Mouse (Mus musculus) thymus, postnatal 4 days (tissue): ENCODE results near the gene Cd34.
A peak's percentile ranks its signal among the peaks of the same experiment; 100 is the strongest.

ENCODE experiments used
- DNase-seq: peaks from one replicate; pipeline ENCODE4 v3.0.0; 2021

The Cd34 gene

GRCm38 (mm10) chr1:194938715-194939114 lies at the start of gene Cd34:
Gene Cd34 (plus strand): TSS chr1:194938819.
- peak; percentile 15 for DNase-seq

GRCm38 (mm10) chr1:194894513-194894912 lies 44.1 kb upstream of the Cd34 start:
- no peak for DNase-seq

- no peak for DNase-seq
Measured at GRCm38 (mm10) chr1:194895287-194895686, 43.3 kb upstream of the Cd34 start.

GRCm38 (mm10) chr1:194901075-194901474 lies 37.5 kb upstream of the Cd34 start:
- DNase-seq: no peak

GRCm38 (mm10) chr1:194901826-194902225 lies 36.8 kb upstream of the Cd34 start:
- DNase-seq: no peak

GRCm38 (mm10) chr1:194908956-194909355 lies 29.7 kb upstream of the Cd34 start:
- DNase-seq: no peak

GRCm38 (mm10) chr1:194925753-194926350 lies 12.8 kb upstream of the Cd34 start:
- DNase-seq: no peak

- no peak for DNase-seq
Measured at GRCm38 (mm10) chr1:194927887-194928286, 10.7 kb upstream of the Cd34 start.

- no peak for DNase-seq
Measured at GRCm38 (mm10) chr1:194929275-194929971, 9.2 kb upstream of the Cd34 start.

- no peak for DNase-seq
Measured at GRCm38 (mm10) chr1:194929972-194930355, 8.7 kb upstream of the Cd34 start.

GRCm38 (mm10) chr1:194930706-194931105 lies 7.9 kb upstream of the Cd34 start:
- no peak for DNase-seq

GRCm38 (mm10) chr1:194935351-194935750 lies 3.3 kb upstream of the Cd34 start:
- DNase-seq: no peak

GRCm38 (mm10) chr1:194941528-194941927 lies 2.9 kb downstream of the Cd34 start:
- DNase-seq: no peak

GRCm38 (mm10) chr1:194942912-194943311 lies 4.3 kb downstream of the Cd34 start:
- no peak for DNase-seq

- no peak for DNase-seq
Measured at GRCm38 (mm10) chr1:194943485-194943884, 4.9 kb downstream of the Cd34 start.

GRCm38 (mm10) chr1:194945382-194945781 lies 6.8 kb downstream of the Cd34 start:
- DNase-seq: no peak

- no peak for DNase-seq
Measured at GRCm38 (mm10) chr1:194946467-194946866, 7.8 kb downstream of the Cd34 start.

- DNase-seq: no peak
Measured at GRCm38 (mm10) chr1:194950913-194951312, 12.3 kb downstream of the Cd34 start.

- no peak for DNase-seq
Measured at GRCm38 (mm10) chr1:194952891-194953290, 14.3 kb downstream of the Cd34 start.

GRCm38 (mm10) chr1:194954694-194955093 lies 16.1 kb downstream of the Cd34 start:
- no peak for DNase-seq

GRCm38 (mm10) chr1:194955749-194956148 lies 17.1 kb downstream of the Cd34 start:
- DNase-seq: no peak

- no peak for DNase-seq
Measured at GRCm38 (mm10) chr1:194957021-194957420, 18.4 kb downstream of the Cd34 start.

- peak; percentile 68 for DNase-seq
Measured at GRCm38 (mm10) chr1:194962181-194962580, 23.6 kb downstream of the Cd34 start.

- DNase-seq: no peak
Measured at GRCm38 (mm10) chr1:194962712-194963111, 24.1 kb downstream of the Cd34 start.

GRCm38 (mm10) chr1:194971980-194972379 lies 33.4 kb downstream of the Cd34 start:
- DNase-seq: no peak
